Mouse (Mus musculus) kidney, postnatal 0 days (tissue): ENCODE data around the gene Myadm. TPM values are rescaled to one million over a fixed set of nuclear protein-coding genes. Genes with fewer than 3 reads are reported as not detected.
A peak's percentile ranks its signal among the peaks of the same experiment; 100 is the strongest.

ENCODE experiments used
- ATAC-seq: fragments of 200-750 bp; cut with Nextera tagmentation; replicated peaks from 2 replicates; pipeline ENCODE4 v1.8.0; 2017; ENCODE audit warnings: low read depth, moderate number of reproducible peaks, moderate TSS enrichment, moderate library complexity; ENCODE audit not compliant: low FRiP score
- DNase-seq: peaks from one replicate; pipeline ENCODE4 v3.0.0-alpha.2; 2016; ENCODE audit warnings: low spot score
- H3K27ac ChIP-seq: fragments of 300-500 bp; sonication (generic); 2 replicates; pipeline ENCODE4 v1.5.1; 2014; ENCODE audit warnings: mild to moderate bottlenecking
- H3K27me3 ChIP-seq: fragments of 300-500 bp; sonication (generic); 2 replicates; pipeline ENCODE4 v1.6.1; 2014; ENCODE audit warnings: low read length, mixed read lengths; ENCODE audit not compliant: insufficient read depth
- H3K36me3 ChIP-seq: fragments of 300-500 bp; sonication (generic); 2 replicates; pipeline ENCODE4 v1.6.1; 2014; ENCODE audit warnings: low read length, mixed read lengths; ENCODE audit not compliant: insufficient read depth
- H3K4me1 ChIP-seq: fragments of 300-500 bp; sonication (generic); replicated peaks from 2 replicates; pipeline ENCODE4 v1.6.1; 2014; ENCODE audit warnings: antibody characterized with exemption, low read length, mixed read lengths; ENCODE audit not compliant: insufficient read depth
- H3K4me2 ChIP-seq: fragments of 300-500 bp; sonication (generic); 2 replicates; pipeline ENCODE4 v1.6.1; 2014; ENCODE audit warnings: mild to moderate bottlenecking, low read length, moderate library complexity, mixed read lengths
- H3K4me3 ChIP-seq: fragments of 300-500 bp; sonication (generic); replicated peaks from 2 replicates; pipeline ENCODE4 v1.5.1; 2014; ENCODE audit warnings: low read depth, low read length
- H3K9ac ChIP-seq: fragments of 300-500 bp; sonication (generic); 2 replicates; pipeline ENCODE4 v1.6.1; 2014; ENCODE audit warnings: low read depth, low read length
- H3K9me3 ChIP-seq: fragments of 300-500 bp; sonication (generic); replicated peaks from 2 replicates; pipeline ENCODE4 v1.6.1; 2016; ENCODE audit warnings: low read length, inconsistent platforms, mixed read lengths
- CTCF ChIP-seq: IDR thresholded peaks from 2 replicates; pipeline ENCODE4 v1.5.1; 2016; ENCODE audit warnings: antibody characterized with exemption, low read depth, mild to moderate bottlenecking, moderate library complexity
- WGBS: fragments of 180-500 bp; shearing (Covaris S2); extraction: QIAGEN DNeasy Blood & Tissue Kit; methylation state at CpG from one replicate; pipeline ENCODE4 v1.1.7; 2014; 5-methylcytosine and 5-hydroxymethylcytosine counted together
- polyA plus RNA-seq: library from polyadenylated mRNA; unstranded; fragments of >200 nt; fragmentation: Nextera tagmentation; extraction: Ambion mirVana; gene quantifications from 2 replicates; pipeline ENCODE4 v1.2.1, GENCODE M21; 2015

The Myadm gene
- polyA plus RNA-seq, 1 experiment from 2014 or later = 73.0 TPM

DNA sequence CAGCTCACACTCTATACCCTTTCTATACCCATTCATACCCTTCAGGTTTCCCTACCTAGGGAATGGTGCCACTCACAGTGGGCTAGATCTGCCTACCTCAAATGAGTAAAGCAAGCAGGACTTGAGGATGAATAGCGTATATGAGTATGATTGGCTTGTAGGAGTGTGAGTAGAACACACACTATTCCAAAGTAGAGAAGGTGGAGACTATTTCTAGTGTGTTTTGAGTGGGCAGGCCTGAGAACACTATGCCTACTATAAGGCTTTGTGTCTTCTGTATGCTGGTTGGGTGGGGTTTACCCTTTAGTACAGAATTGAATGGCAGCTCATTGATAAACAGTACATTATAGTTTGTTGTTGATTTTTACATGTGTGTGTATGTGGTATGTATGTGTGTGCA is 34.9 kb downstream of the Myadm start:
- Histone ChIP-seq H3K27ac (no peak overlapping the region), H3K9me3 (no peaks in the 10 kb centered on the region), H3K4me3 (no peak overlapping the region), H3K9ac (no peak overlapping the region), H3K36me3 (no peaks in the 10 kb centered on the region), H3K4me2 (no peak overlapping the region), H3K4me1 (no peaks in the 10 kb centered on the region), H3K27me3 (no peaks in the 10 kb centered on the region)
- DNase-seq (no peak), ATAC-seq (no peak)
- WGBS = 97% methylated on average over 1 of the region's 1 CpGs
- TF ChIP-seq CTCF = no peak

DNA sequence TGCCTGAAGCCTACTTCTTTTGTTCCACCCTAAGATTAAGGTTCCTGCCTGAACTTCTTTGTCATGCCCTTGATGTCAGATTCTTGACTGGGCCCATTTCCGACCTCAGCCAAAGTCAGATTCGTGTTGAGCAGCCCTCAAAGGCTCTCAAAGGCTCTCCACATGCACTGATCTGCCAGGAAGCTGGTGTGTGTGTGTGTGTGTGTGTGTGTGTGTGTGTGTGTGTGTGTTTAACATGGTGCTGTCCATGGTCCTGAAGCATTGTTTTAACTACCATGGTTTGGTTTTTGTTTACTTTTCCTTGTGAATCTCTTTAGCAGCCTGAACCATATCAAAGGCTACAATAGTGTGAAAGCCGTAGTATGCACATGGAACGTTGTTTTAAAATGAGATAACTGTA is 39.1 kb downstream of the Myadm start:
- H3K27ac ChIP-seq = no peak overlapping the region
- WGBS = 68% methylated on average over 4 of the region's 4 CpGs
- no peak overlapping the region for H3K4me2 ChIP-seq
- H3K4me1 ChIP-seq = 0 out of 2 replicates have a peak, but pooled peaks cover 8% of the 10 kb centered on the region
- H3K9me3 ChIP-seq = no peaks in the 10 kb centered on the region
- H3K36me3 ChIP-seq = no peaks in the 10 kb centered on the region
- H3K27me3 ChIP-seq = 0 out of 2 replicates have a peak, but pooled peaks cover 3% of the 10 kb centered on the region
- DNase-seq = peak; percentile 29
- H3K4me3 ChIP-seq = no peak overlapping the region
- no peak for ATAC-seq
- no peak for TF ChIP-seq CTCF
- H3K9ac ChIP-seq = no peak overlapping the region

DNA sequence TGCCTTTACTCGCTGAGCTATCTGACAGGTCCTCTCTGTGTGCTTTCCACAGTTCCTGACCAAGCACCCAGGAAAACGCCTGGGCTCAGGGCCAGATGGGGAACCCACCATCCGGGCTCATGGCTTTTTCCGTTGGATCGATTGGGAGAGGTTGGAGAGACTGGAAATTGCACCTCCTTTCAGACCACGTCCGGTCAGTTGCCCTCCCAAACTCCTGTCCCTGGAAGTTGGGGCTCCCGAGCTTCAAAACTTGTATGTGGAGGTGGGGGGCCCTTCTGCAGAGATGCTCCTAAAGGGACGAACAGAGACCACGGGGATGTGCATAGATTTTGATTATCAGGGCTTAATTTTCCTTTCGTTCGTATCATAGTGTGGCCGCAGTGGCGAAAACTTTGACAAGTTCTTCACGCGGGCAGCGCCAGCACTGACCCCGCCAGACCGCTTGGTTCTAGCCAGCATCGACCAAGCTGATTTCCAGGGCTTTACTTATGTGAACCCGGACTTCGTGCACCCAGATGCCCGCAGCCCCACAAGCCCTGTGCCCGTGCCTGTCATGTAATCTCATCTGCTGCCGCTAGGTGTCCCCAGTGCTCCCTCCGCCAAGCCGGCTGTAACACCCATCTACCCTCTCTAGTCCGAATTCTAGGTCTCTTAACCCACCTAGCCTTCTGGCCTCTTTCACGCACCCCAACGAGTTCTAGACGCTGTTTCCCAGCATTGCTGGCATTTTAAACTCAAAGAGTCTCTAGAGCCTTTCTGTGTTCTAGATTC is 41.1 kb downstream of the Myadm start:
- Histone ChIP-seq H3K4me2 (peak overlapping the region; percentile 34), H3K27ac (no peak overlapping the region), H3K9me3 (no peaks in the 10 kb centered on the region), H3K27me3 (0 out of 2 replicates have a peak, but pooled peaks cover 3% of the 10 kb centered on the region), H3K4me1 (0 out of 2 replicates have a peak, but pooled peaks cover 8% of the 10 kb centered on the region), H3K36me3 (no peaks in the 10 kb centered on the region), H3K9ac (no peak overlapping the region), H3K4me3 (no peak overlapping the region)
- WGBS = 19% methylated on average over 31 of the region's 31 CpGs
- ATAC-seq (0 out of 2 replicates have a peak, but pooled peaks have one; percentile 12), DNase-seq (peak; percentile 81)
- peak; percentile 89 for TF ChIP-seq CTCF

DNA sequence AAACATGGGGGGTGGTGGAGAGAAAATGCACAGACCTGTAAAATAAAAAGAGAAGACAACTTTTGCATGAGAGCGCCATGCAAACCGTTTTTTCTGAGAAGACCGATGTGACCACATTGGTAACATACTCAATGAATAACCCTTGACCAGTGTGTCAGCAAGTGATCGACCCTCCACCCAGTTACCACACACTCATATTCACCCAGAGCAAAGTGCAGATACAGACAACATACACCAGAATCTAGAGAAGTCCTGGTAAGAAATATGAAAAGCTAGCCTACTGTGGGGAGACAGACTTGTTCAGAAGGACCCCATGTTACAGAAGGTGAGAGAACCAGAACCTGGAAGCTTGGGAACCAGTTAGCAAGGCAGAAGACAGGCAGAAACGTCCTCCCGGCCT is 42.3 kb downstream of the Myadm start:
- Histone ChIP-seq H3K9ac (no peak overlapping the region), H3K9me3 (no peaks in the 10 kb centered on the region), H3K27ac (no peak overlapping the region), H3K27me3 (0 out of 2 replicates have a peak, but pooled peaks cover 3% of the 10 kb centered on the region), H3K4me1 (0 out of 2 replicates have a peak, but pooled peaks cover 8% of the 10 kb centered on the region), H3K4me3 (peak overlapping the region; percentile 54; the same call in 1 of the 2 replicates), H3K4me2 (peak overlapping the region; percentile 74), H3K36me3 (no peaks in the 10 kb centered on the region)
- DNase-seq (no peak), ATAC-seq (no peak)
- TF ChIP-seq CTCF = no peak
- 44% methylated on average over 6 of the region's 6 CpGs for WGBS

DNA sequence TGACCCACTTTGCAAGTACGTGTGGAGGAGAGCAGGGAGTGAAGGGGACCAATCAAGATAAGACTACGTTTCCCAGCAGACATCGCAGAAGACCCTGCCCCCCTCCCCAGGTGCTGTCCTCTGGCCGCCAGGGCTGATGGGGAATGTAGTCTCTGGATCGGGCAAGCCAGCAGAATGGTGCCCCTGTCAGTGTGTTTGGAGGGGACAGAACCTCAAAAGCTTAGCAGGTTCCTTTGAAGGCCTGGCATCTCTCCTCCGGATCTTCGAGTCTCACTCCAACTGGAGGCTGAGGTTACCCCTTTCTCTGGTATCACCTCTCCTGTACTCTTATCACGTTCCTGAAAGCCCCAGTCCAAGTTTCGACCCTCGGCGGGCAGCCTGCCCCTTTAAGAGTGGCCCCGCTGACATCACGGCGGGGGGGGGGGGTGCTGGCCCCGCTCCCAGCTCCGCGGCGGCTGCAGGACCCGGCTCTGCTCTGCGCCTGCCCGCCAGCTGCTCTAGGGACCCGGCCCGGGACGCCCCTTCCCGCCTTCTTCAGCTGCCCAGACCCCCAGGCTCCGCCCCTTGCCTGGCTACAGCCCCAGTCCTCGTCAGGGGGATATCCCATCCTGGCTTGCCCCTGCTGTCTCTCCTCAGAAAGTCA is 42.8 kb downstream of the Myadm start:
- no peaks in the 10 kb centered on the region for H3K9me3 ChIP-seq
- WGBS = under 1% methylated on average over 27 of the region's 27 CpGs
- H3K9ac ChIP-seq = 0 out of 2 replicates have a peak overlapping the region, but pooled peaks have one; percentile 27
- TF ChIP-seq CTCF = 0 out of 2 replicates have a peak, but pooled peaks have one; percentile 14
- peak; percentile 82 for ATAC-seq
- H3K4me3 ChIP-seq = peak overlapping the region; percentile 54
- peak; percentile 87 for DNase-seq
- H3K27ac ChIP-seq = peak overlapping the region; percentile 13; the same call in 1 of the 2 replicates
- H3K36me3 ChIP-seq = no peaks in the 10 kb centered on the region
- peak overlapping the region; percentile 74 for H3K4me2 ChIP-seq
- 0 out of 2 replicates have a peak, but pooled peaks cover 8% of the 10 kb centered on the region for H3K4me1 ChIP-seq
- 0 out of 2 replicates have a peak, but pooled peaks cover 3% of the 10 kb centered on the region for H3K27me3 ChIP-seq

DNA sequence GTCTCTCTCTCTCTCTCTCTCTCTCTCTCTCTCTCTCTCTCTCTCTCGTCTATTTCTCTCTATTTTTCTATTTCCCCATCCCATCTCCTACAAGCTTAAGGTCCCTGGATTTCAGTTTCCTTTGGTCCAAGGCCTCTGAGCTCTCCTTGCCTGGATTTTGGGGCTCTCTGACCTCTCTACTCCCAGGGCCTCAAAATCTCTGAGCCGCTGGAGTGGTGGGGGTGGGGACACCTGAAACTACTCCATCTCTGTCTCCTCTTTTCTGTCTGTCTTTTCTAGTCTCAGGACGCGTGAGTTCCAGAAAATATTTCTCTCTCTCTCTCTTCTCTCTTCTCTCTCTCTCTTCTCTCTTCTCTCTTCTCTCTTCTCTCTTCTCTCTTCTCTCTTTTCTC is 43.3 kb downstream of the Myadm start:
- Histone ChIP-seq H3K9me3 (no peaks in the 10 kb centered on the region), H3K4me3 (peak overlapping the region; percentile 54), H3K27ac (no peak overlapping the region), H3K4me1 (0 out of 2 replicates have a peak, but pooled peaks cover 8% of the 10 kb centered on the region), H3K27me3 (0 out of 2 replicates have a peak, but pooled peaks cover 3% of the 10 kb centered on the region), H3K9ac (no peak overlapping the region), H3K36me3 (no peaks in the 10 kb centered on the region), H3K4me2 (peak overlapping the region; percentile 74)
- DNase-seq (no peak), ATAC-seq (no peak)
- TF ChIP-seq CTCF = no peak
- 2% methylated on average over 4 of the region's 4 CpGs for WGBS
